ENCODE assay signal across 26 mouse cellular contexts in the genomic region with DNA sequence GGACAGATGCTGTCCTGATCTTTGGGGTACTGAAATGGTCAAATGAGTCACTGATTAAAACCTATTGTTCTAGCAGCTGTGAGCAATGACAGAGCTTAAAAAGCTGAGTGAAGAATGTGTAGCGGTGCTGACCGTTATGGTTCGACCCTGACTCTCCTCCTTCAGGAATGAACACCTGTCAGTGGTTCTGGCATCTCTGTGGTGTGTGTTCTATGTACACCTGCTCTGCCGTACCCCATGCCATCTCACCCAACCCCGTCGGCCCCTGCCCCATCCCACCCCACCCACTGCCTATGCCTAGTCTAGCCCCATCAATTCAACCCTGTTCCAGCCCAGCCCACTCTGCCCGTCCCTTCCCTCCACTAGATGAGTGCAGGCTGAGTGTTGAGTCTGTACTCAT. TPM values are rescaled to one million over a fixed set of nuclear protein-coding genes. Genes with fewer than 3 reads are reported as not detected.
DNase-seq lines count a peak whose midpoint lies in the region; ATAC-seq and TF ChIP-seq lines count a peak whose summit lies in the region.
"Had no signal": no experiment of that assay in that cellular context is flagged by ENCODE, and none has a peak within 500 bp of the region (broad histone marks: within the 10 kb centered on the region; RNA-seq: fewer than 3 reads in every experiment).

No protein-coding gene starts in this region.

- no peak overlapping the region for H3K4me3 ChIP-seq in heart, adult 2 months
- no peak overlapping the region for H3K4me3 ChIP-seq in hindbrain, embryonic 14.5 days (replicated peaks; ENCODE audit: low read length)
- no peak overlapping the region for H3K4me3 ChIP-seq in hindbrain, embryonic 10.5 days
- no peak overlapping the region for H3K4me3 ChIP-seq in neural tube, embryonic 13.5 days
- H3K4me3 ChIP-seq: embryonic facial prominence, embryonic 12.5 days; embryonic facial prominence, embryonic 15.5 days; heart, embryonic 12.5 days; hindbrain, embryonic 15.5 days had no signal

- H3K27me3 ChIP-seq in heart, adult 2 months (ENCODE audit: control insufficient read depth, insufficient read depth, low read length): no peaks in the 10 kb centered on the region
- H3K27me3 ChIP-seq in hindbrain, embryonic 14.5 days (ENCODE audit: control insufficient read depth, insufficient read depth, low read length): no peaks in the 10 kb centered on the region
- no peaks in the 10 kb centered on the region for H3K27me3 ChIP-seq in hindbrain, embryonic 10.5 days (ENCODE audit: insufficient read depth, poor library complexity, severe bottlenecking)
- no peaks in the 10 kb centered on the region for H3K27me3 ChIP-seq in neural tube, embryonic 13.5 days
- H3K27me3 ChIP-seq: CH12.LX; embryonic facial prominence, embryonic 12.5 days; embryonic facial prominence, embryonic 15.5 days; heart, embryonic 12.5 days; hindbrain, embryonic 15.5 days; Patski had no signal

- H3K4me1 ChIP-seq in heart, adult 2 months (ENCODE audit: control insufficient read depth, insufficient read depth, low read length): peaks cover 9% of the 10 kb centered on the region
- no peaks in the 10 kb centered on the region for H3K4me1 ChIP-seq in hindbrain, embryonic 14.5 days (replicated peaks; ENCODE audit: control insufficient read depth, insufficient read depth, low read length)
- no peaks in the 10 kb centered on the region for H3K4me1 ChIP-seq in hindbrain, embryonic 10.5 days (replicated peaks)
- H3K4me1 ChIP-seq in neural tube, embryonic 13.5 days (replicated peaks): no peaks in the 10 kb centered on the region
- H3K4me1 ChIP-seq: embryonic facial prominence, embryonic 12.5 days; embryonic facial prominence, embryonic 15.5 days; hindbrain, embryonic 15.5 days had no signal

- no peak overlapping the region for H3K4me2 ChIP-seq in hindbrain, embryonic 14.5 days (replicated peaks)
- no peak overlapping the region for H3K4me2 ChIP-seq in neural tube, embryonic 13.5 days
- H3K4me2 ChIP-seq: embryonic facial prominence, embryonic 12.5 days; embryonic facial prominence, embryonic 15.5 days; heart, embryonic 12.5 days; hindbrain, embryonic 15.5 days had no signal

- no peaks in the 10 kb centered on the region for H3K9me3 ChIP-seq in hindbrain, embryonic 14.5 days (ENCODE audit: control insufficient read depth, low read length)
- no peaks in the 10 kb centered on the region for H3K9me3 ChIP-seq in hindbrain, embryonic 10.5 days
- no peaks in the 10 kb centered on the region for H3K9me3 ChIP-seq in neural tube, embryonic 13.5 days
- H3K9me3 ChIP-seq: embryonic facial prominence, embryonic 12.5 days; embryonic facial prominence, embryonic 15.5 days; G1E; heart, embryonic 12.5 days; hindbrain, embryonic 15.5 days had no signal

- no peak for DNase-seq in heart, adult 2 months
- no peak for DNase-seq in heart, adult 11 months
- no peak for DNase-seq in hindbrain, embryonic 14.5 days (ENCODE audit: low spot score)
- no peak for DNase-seq in hindbrain, embryonic 10.5 days (ENCODE audit: low spot score)
- DNase-seq in neural tube, embryonic 10.5 days (ENCODE audit: extremely low spot score, low spot score): no peak
- DNase-seq: adrenal gland, adult 2 months; adrenal gland, postnatal 14 days; B cell, adult 2 months; cerebellum, adult 11 months; cerebellum, adult 2 months; cerebellum, adult 9-11 months; cerebellum, postnatal 25 days; forebrain, postnatal 0 days; gastrocnemius, postnatal 36 days; heart, postnatal 14 days had no signal

- no peak for TF ChIP-seq CTCF in heart, adult 2 months (IDR thresholded peaks at IDR 0.05)

- WGBS in heart, adult 2 months: 89% methylated on average over 7 of the region's 7 CpGs
- 89% methylated on average over 7 of the region's 7 CpGs for WGBS in hindbrain, embryonic 14.5 days
- WGBS in hindbrain, embryonic 10.5 days: 86% methylated on average over 7 of the region's 7 CpGs
- WGBS in neural tube, embryonic 13.5 days: 94% methylated on average over 7 of the region's 7 CpGs

- no peaks in the 10 kb centered on the region; the same call in 1 of the 2 replicates for H3K79me2 ChIP-seq in heart, adult 2 months (replicated peaks; ENCODE audit: control insufficient read depth, insufficient read depth, low read length)

- intact Hi-C loops in heart, adult 2 months (cut with DNase I): no loop called here

- TF ChIP-seq POLR2A in heart, adult 2 months (IDR thresholded peaks at IDR 0.05; ENCODE audit: insufficient read depth, low read depth, low read length): no peak

- ATAC-seq in hindbrain, embryonic 14.5 days (ENCODE audit: low FRiP score): 0 out of 2 replicates have a peak, but pooled peaks have one; percentile 35
- peak; percentile 62; the same call in 1 of the 2 replicates for ATAC-seq in neural tube, embryonic 13.5 days (ENCODE audit: low read depth)
- no peak for ATAC-seq in activated CD4-positive, CD25-positive, alpha-beta regulatory T cell, adult 4 months
- ATAC-seq: forebrain, embryonic 14.5 days; forebrain, postnatal 0 days; intestine, embryonic 16.5 days; Patski had no signal

- no peak overlapping the region for H3K9ac ChIP-seq in heart, adult 2 months (ENCODE audit: low read depth, low read length)
- H3K9ac ChIP-seq in hindbrain, embryonic 14.5 days: no peak overlapping the region
- H3K9ac ChIP-seq in neural tube, embryonic 13.5 days: no peak overlapping the region
- H3K9ac ChIP-seq: embryonic facial prominence, embryonic 12.5 days; embryonic facial prominence, embryonic 15.5 days; forebrain, postnatal 0 days; heart, embryonic 12.5 days; hindbrain, embryonic 15.5 days had no signal

- TF ChIP-seq EP300 in heart, adult 2 months (IDR thresholded peaks at IDR 0.05; ENCODE audit: insufficient read depth, low read depth, low read length): no peak

- H3K36me3 ChIP-seq in heart, adult 2 months (ENCODE audit: control insufficient read depth, insufficient read depth, low read length): no peaks in the 10 kb centered on the region
- H3K36me3 ChIP-seq in hindbrain, embryonic 14.5 days (replicated peaks; ENCODE audit: control insufficient read depth, insufficient read depth): peaks cover 57% of the 10 kb centered on the region
- H3K36me3 ChIP-seq in hindbrain, embryonic 10.5 days: peaks cover 67% of the 10 kb centered on the region
- peaks cover 71% of the 10 kb centered on the region for H3K36me3 ChIP-seq in neural tube, embryonic 13.5 days

- H3K27ac ChIP-seq in heart, adult 2 months: peak overlapping the region; percentile 89
- no peak overlapping the region for H3K27ac ChIP-seq in hindbrain, embryonic 14.5 days
- no peak overlapping the region for H3K27ac ChIP-seq in hindbrain, embryonic 10.5 days
- no peak overlapping the region for H3K27ac ChIP-seq in neural tube, embryonic 13.5 days (replicated peaks)
- H3K27ac ChIP-seq: embryonic facial prominence, embryonic 12.5 days; embryonic facial prominence, embryonic 15.5 days; hindbrain, embryonic 15.5 days had no signal

RNA-seq across cellular contexts. Expression of a gene that starts 9.5 kb away (rescaled TPM):
- 100 to 1,000 TPM; 125 to 140 TPM for total RNA-seq in heart, adult 2 months (2021)
- 105 and 181 TPM in 2 replicates for polyA plus RNA-seq in heart, adult 2 months (2012; rRNA removed)
- 146 and 149 TPM in 2 replicates for polyA plus RNA-seq in hindbrain, embryonic 14.5 days (2014; fragmentation: Nextera tagmentation; extraction: Ambion mirVana)
- polyA plus RNA-seq in hindbrain, embryonic 10.5 days (2016; fragmentation: Nextera tagmentation; extraction: Ambion mirVana): 123 and 136 TPM in 2 replicates
- polyA plus RNA-seq in neural tube, embryonic 13.5 days (2015; fragmentation: Nextera tagmentation; extraction: Ambion mirVana): 137 and 146 TPM in 2 replicates
- 1 to 10 TPM; 4.9 to 6.2 TPM for polyA plus RNA-seq in activated CD4-positive, CD25-positive, alpha-beta regulatory T cell, adult 4 months (2017; shearing (Covaris generic))

Comparison
In these comparisons a context has a peak if more than half of its experiments do, and no peak if none do; other contexts are left out.
1. RNA of a gene that starts 9.5 kb away (polyA plus RNA-seq): 137 to 146 TPM in neural tube, embryonic 13.5 days, 146 to 149 TPM in hindbrain, embryonic 14.5 days, 123 to 136 TPM in hindbrain, embryonic 10.5 days and 105 to 181 TPM in heart, adult 2 months; 4.9 to 6.2 TPM in activated CD4-positive, CD25-positive, alpha-beta regulatory T cell, adult 4 months; every median in the first group is over 10 times any median in the second.